In the genomic region with DNA sequence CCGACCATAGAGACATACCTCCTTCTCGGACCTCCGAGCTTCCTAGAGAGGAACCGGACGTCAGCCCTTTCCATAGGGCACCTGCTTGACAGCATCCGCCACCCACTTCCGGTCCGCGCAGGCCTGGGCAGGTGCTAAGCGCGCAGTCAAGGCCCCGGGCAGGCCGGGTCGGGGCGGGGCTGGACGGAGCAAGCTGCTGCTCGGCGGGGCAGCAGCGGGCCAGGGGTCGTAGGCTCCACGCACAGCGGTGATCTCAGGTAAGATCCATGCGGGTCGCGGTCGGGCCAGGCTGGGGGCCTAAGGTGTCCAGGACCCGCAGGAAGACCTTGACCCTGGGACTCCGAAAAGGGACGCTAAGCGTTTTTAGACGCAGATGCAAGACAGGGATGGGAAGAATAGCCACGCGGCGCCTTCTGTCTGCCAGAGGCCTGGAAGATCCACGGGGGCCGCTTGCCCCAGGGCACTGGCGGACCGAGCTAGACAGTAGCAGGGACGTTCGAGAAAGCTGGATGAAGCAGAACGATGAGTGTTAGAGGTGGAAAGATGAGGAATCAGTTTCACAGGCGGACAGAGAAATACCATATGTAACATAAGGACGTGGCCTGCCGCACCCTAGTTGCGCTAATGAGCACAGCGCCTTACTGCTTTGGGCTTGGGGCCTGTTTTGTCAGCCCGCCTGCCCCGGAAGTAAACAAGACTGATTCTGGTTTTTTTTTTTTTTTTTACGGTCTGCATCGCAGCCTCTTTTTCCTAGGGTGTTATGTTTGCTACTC, we compare ENCODE assay signal across 7 mouse cellular contexts. TPM values are rescaled to one million over a fixed set of nuclear protein-coding genes. Genes with fewer than 3 reads are reported as not detected.
DNase-seq lines count a peak whose midpoint lies in the region; ATAC-seq lines count a peak whose summit lies in the region.

A gene (plus strand): TSS at position 130 of the 773 bp plus-strand sequence.

- peak within 1 kb of the TSS; percentile 93 for H3K27ac ChIP-seq in intestine, embryonic 15.5 days
- H3K27ac ChIP-seq in midbrain, embryonic 10.5 days (replicated peaks) = peak within 1 kb of the TSS; percentile 95

- H3K9me3 ChIP-seq in intestine, embryonic 15.5 days = no peaks in the 10 kb centered on the region
- no peaks in the 10 kb centered on the region for H3K9me3 ChIP-seq in midbrain, embryonic 10.5 days (replicated peaks)

- no peaks in the 10 kb centered on the region for H3K27me3 ChIP-seq in intestine, embryonic 15.5 days (replicated peaks)
- no peaks in the 10 kb centered on the region for H3K27me3 ChIP-seq in midbrain, embryonic 10.5 days (ENCODE audit: low read depth, poor library complexity, severe bottlenecking)

- H3K4me2 ChIP-seq in intestine, embryonic 15.5 days (replicated peaks) = peak within 1 kb of the TSS; percentile 72

- peak within 1 kb of the TSS; percentile 96 for H3K4me3 ChIP-seq in intestine, embryonic 15.5 days (replicated peaks)
- H3K4me3 ChIP-seq in midbrain, embryonic 10.5 days = peak within 1 kb of the TSS; percentile 91

- H3K36me3 ChIP-seq in intestine, embryonic 15.5 days = peaks cover 17% of the 10 kb centered on the region
- H3K36me3 ChIP-seq in midbrain, embryonic 10.5 days = peaks cover 33% of the 10 kb centered on the region

- peaks cover 3% of the 10 kb centered on the region for H3K4me1 ChIP-seq in intestine, embryonic 15.5 days (replicated peaks)
- peaks cover 10% of the 10 kb centered on the region for H3K4me1 ChIP-seq in midbrain, embryonic 10.5 days

- peak; percentile 100 for ATAC-seq in intestine, embryonic 15.5 days

- under 1% methylated on average over 50 of the region's 50 CpGs for WGBS in intestine, embryonic 15.5 days
- under 1% methylated on average over 50 of the region's 50 CpGs for WGBS in midbrain, embryonic 10.5 days

- intact Hi-C loops in gastrocnemius, postnatal 36 days (cut with DNase I) = loop anchor here (2.0 to 5.0 kb wide), 2 partner anchors 48 to 76 kb away; a partner anchor contains a TSS
- intact Hi-C loops in left cerebral cortex, postnatal 25 days (cut with DNase I) = loop anchor here (5.0 kb wide), 1 partner anchor 48 kb away; a partner anchor contains a TSS

- H3K9ac ChIP-seq in intestine, embryonic 15.5 days = peak within 1 kb of the TSS; percentile 93

- peak; percentile 95 for DNase-seq in adrenal gland, adult 2 months
- peak; percentile 89 for DNase-seq in embryo, embryonic 11.5 days (ENCODE audit: low read depth, low spot score)
- peak; percentile 81 to 88 for DNase-seq in gastrocnemius, postnatal 36 days
- peak; percentile 88 to 95 for DNase-seq in left cerebral cortex, postnatal 25 days (ENCODE audit: low spot score in 2 of 2)
- DNase-seq in midbrain, embryonic 10.5 days (ENCODE audit: low spot score) = peak; percentile 92
- DNase-seq in right cerebral cortex, postnatal 4 days = peak; percentile 86

RNA-seq across cellular contexts. Expression of the gene that starts here (rescaled TPM):
- total RNA-seq in adrenal gland, adult 2 months (2021) = 10 to 100 TPM; 11.5 to 17.7 TPM
- polyA plus RNA-seq in adrenal gland, adult 2 months (2012; rRNA removed) = 13.8 and 16.3 TPM in 2 replicates
- 1 to 10 TPM; 6.6 to 9.3 TPM for total RNA-seq in gastrocnemius, postnatal 36 days (2021)
- polyA plus RNA-seq in intestine, embryonic 15.5 days (2015; fragmentation: Nextera tagmentation; extraction: Ambion mirVana) = 0.36 and 0.49 TPM in 2 replicates
- total RNA-seq in left cerebral cortex, postnatal 25 days (2021) = 10 to 100 TPM; 17.2 to 19.1 TPM
- polyA plus RNA-seq in midbrain, embryonic 10.5 days (2016; fragmentation: Nextera tagmentation; extraction: Ambion mirVana) = 0.79 and 0.88 TPM in 2 replicates

Comparison
In these comparisons a context has a peak if more than half of its experiments do, and no peak if none do; other contexts are left out.
1. Peak in every context shown above with its lines: DNase-seq, ATAC-seq, H3K4me3 ChIP-seq and H3K27ac ChIP-seq.
2. Peak in ATAC-seq, H3K4me3 ChIP-seq, H3K27ac ChIP-seq, H3K9ac ChIP-seq and H3K4me2 ChIP-seq in intestine, embryonic 15.5 days; RNA of the gene not detected or under 1 TPM.
3. Peak in DNase-seq, H3K4me3 ChIP-seq and H3K27ac ChIP-seq in midbrain, embryonic 10.5 days; RNA of the gene not detected or under 1 TPM.